Mouse (Mus musculus) v-Abl transformed pro-B cells (cell line): ENCODE results near the gene Cdc42ep4.

Experiments used
- in situ Hi-C, 2 experiments: fragments of 400-800 bp; cut with MboI; formaldehyde crosslinking; loops; one replicate each; pipeline ENCODE4 v1.15.1; 2025; ENCODE audit not compliant: unreplicated experiment in 2 of 2

Cdc42ep4 gene

DNA sequence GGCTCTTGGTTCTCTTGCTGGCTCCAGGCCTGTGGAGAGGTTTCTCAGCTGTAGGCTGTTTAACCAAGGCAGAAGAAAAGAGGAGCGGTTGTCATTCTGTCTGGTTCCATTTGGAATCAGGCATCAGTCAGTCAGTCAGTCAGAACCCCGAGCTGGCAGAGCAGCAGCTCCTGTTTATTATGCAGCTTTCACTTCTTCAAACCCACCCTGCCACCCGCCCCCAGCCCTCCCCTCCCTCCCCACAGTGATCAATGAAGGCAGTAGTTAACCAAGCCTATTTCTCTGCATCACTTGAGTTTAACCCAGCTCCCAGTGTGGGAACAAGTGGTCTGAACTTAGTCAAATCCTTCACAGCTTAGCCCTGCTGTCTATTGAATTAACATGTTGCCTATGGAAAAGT is 59.8 kb downstream of the Cdc42ep4 start:
- in situ Hi-C loops, result loop anchor here in 1 of 2 experiments (25.0 kb wide), 2 partner anchors 1220 to 1470 kb away; partner anchors contain the start of gene Slc9a3r1

DNA sequence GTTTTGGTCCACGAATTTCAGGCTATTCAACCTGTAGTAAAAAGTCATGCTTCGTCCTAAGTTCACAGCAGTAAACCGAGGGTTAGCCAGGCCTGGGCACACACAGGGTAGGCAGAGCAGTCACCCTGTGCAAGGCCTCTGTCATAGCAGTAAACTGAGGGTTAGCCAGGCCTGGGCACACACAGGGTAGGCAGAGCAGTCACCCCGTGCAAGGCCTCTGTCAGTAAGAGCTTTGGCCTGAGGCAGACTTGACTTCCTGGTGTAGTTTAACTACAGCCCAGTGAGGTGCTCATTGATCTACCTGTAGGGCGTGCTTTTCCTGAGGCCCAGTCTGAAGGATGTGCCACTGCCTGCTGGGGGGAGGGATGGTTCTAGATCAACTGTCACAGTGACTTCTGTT is 60.4 kb downstream of the Cdc42ep4 start:
- in situ Hi-C loops, result loop anchor here in 1 of 2 experiments (25.0 kb wide), 2 partner anchors 1221 to 1471 kb away; partner anchors contain the start of gene Slc9a3r1

DNA sequence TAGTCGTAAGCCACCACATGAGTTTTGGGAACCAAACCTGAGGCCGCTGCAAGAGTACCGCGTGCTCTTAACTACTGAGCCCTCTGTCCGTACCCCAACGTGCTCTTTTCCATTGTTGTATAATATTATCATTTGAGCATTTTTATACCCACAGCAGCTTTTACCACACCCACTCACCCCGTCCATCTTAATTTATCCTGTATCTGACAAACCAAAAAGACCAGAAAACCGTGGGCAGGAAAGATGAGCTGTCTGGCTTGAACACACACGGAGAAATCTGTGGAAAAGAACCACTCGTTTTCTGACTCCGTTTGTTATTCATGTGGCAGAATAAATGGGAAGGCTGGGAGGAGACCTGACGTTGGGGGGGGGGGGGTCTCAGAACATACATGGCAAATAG is 61.2 kb downstream of the Cdc42ep4 start:
- in situ Hi-C loops, result loop anchor here in 1 of 2 experiments (25.0 kb wide), 2 partner anchors 1222 to 1472 kb away; partner anchors contain the start of gene Slc9a3r1

DNA sequence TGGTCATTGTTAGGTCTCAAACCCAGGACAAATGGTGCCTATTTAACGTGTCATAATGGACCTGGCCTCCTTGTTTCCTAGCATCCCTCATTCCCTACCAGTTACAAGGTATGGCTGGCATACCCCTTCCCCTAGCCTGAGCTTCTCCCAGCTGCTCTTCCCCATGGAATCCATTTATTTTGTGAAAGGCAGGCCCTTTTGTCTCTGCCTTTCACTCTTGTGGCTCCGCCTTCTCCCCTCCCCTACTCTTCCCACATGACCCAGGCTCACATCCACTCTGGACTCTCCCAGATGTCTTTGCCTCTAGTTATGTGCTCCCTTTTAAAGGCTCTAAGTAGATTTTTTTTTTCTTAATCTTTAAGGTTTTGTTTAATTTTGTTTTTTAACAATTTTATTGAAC is 64.7 kb downstream of the Cdc42ep4 start:
- in situ Hi-C loops, result loop anchor here in 1 of 2 experiments (25.0 kb wide), 2 partner anchors 1225 to 1475 kb away; partner anchors contain the start of gene Slc9a3r1

DNA sequence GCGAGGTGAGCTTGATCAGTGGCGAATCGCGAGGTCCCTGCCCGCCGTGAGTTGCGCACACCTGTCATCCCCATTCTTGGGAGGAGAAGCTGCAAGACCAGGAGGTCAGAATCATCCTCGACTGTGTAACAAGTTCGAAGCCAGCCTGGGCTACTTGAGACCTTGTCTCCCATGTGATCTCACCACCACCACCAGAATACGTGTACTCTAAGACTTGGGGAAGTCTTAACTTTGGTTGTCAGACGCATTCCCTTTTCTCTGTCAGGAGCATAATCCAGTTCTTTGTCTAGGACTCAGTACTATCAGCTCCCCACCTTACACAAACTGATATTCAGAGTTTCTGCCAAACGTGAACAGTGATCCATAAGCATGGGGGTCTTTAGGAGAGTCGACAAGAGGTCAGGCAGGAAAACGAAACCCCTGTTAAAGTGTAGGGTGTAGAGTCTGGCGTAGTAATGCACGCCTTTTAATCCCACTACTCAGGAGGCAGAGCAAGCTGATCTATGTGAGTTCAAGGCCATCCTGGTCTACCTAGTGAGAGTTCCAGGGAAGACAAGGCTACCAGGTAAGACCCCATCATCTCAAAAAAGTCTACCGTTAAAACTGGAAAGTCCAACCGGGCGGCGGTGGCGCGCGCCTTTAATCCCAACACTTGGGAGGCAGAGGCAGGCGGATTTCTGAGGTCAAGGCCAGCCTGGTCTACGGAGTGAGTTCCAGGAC is 66.8 kb downstream of the Cdc42ep4 start:
- in situ Hi-C loops, result loop anchor here (5.0 to 25.0 kb wide), 3 partner anchors 38 to 1477 kb away; partner anchors contain the start of genes Cog1 (in 2 of the 2) and Slc9a3r1 (in 1 of the 2)

DNA sequence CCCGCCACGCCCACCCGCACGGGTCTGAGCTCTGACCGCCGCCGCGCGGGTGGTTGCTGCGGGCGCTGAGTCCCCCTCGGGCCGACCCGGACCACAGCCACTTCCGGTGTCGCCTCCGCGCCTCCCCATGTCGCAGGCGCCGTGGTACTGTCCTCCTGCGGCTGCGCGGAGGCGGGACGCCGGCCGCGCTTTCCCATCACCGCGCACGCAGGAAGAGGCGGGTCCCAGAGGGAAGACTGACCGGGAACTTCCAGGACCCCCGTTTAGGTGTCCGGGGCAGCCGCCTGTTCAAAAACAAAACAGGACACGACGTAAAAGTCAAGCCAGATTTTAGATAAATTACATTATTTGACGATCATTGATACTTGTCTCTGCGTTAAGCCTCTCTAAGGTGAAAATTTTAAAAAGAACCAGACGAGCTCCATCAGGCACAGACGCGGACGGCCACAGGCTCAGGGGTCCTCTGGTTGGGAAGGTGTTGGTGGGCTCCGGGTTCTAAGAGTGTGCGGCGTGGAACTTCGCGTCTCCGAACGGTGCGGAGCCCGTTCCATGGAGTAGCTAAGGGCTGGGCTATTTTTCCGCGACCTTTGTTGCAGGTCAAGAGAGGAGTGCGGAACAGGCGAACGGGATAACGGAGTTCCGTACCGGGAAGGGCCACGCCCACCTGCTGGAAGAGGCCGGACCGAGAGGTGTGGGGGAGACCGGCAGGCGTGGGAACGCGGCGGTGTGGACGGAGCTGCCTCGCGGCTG is 67.5 kb downstream of the Cdc42ep4 start, which contains the start of the genes Fam104a and D11Wsu47e:
Fam104a (minus strand) TSS at position 199 of the 750 bp plus-strand sequence.
D11Wsu47e (plus strand) TSS at position 456 of the 750 bp plus-strand sequence.
- in situ Hi-C loops, result loop anchor here (5.0 to 25.0 kb wide), 3 partner anchors 37 to 1478 kb away; partner anchors contain the start of genes Cog1 (in 2 of the 2) and Slc9a3r1 (in 1 of the 2)

DNA sequence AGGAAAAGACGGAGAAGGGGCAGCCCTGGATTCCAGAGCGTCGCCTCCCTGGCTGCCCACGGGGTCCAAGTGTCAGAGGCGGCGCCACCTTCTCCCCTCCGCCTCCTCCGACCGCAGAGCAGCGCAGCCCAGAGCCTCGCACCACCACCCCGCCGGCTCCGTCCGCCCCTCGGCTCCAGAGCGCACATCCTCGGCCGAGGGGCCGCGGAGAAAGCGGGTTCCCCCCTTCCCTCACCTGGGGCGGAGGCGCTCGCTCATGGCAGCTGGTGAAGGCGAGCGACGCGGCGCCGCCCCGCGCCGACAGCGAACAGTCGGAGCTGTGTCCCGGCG is 68.1 kb downstream of the Cdc42ep4 start:
- in situ Hi-C loops, result loop anchor here (5.0 to 25.0 kb wide), 3 partner anchors 36 to 1479 kb away; partner anchors contain the start of genes Cog1 (in 2 of the 2) and Slc9a3r1 (in 1 of the 2)

DNA sequence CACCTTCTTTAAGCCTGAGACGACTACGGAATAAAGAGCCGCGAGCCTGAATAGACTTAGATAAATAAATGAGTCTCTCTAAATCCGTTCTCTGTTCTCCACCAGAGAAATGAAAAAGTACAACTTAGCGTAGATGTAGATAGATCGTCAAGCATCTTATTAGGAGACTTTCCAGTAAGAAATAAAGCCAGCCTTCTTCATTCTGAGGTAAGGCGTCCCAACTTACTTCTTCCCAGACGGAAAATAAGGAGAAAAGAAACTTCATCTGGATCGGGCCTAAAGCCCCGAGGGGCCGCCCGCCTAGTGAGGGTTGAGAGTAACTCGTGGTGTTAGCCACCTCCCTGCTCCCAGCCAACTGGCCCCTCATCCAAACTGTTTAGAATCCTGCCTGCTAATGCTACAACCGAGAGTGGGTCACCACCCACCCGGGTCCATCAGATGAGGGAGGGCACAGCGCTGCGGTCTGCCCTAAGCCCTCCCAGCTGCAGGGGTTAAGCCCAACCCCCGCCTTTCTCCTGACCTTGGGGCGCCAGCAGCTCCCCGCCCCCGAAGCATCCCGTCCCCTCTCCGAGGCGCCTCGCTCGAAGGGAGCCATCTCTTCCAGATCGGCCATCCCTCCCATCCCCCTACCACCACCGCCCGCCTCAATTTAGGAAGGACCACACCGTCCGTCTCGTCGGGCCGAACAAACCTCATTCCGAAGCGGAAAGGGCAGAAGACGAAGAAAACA is 68.6 kb downstream of the Cdc42ep4 start:
- in situ Hi-C loops, result loop anchor here (5.0 to 25.0 kb wide), 3 partner anchors 36 to 1479 kb away; partner anchors contain the start of genes Cog1 (in 2 of the 2) and Slc9a3r1 (in 1 of the 2)

DNA sequence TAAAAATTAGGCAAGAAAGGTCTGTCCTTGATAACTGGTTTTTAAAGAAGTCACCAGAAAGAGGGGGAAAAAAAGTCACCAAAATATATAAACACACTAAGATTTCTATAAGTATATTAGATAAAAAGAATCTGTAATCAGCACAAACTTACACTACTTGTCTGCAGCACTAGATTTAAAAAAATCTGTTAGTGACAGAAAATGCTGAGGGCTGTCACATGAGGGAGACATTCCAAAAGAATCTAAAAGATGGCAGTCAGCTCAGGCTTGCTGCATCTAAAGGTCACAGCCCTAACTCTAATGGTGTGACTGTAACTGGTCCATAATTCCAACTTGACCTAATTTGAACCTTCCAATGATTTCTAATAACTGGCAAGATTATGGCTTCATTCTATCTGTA is 69.7 kb downstream of the Cdc42ep4 start:
- in situ Hi-C loops, result loop anchor here (5.0 to 25.0 kb wide), 3 partner anchors 35 to 1480 kb away; partner anchors contain the start of genes Cog1 (in 2 of the 2) and Slc9a3r1 (in 1 of the 2)

DNA sequence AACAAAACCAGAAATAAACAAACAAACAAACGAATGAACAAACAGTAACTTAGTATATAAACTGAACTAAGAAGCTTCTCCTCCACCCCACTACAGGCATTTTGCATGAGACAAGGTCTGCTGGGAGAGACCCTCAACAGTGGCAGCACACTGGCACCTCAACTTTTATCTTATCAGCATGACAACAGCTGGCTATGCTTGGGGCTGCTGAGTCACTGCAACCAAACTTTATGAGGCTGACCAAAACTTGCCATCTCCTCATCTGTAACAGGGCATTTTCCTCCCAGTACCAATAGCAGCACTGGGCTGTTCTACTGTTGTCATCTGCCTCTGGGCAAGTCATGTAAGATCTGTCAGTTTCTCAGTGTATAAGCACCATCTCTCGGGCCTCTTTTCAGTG is 70.7 kb downstream of the Cdc42ep4 start:
- in situ Hi-C loops, result loop anchor here (5.0 to 25.0 kb wide), 3 partner anchors 34 to 1481 kb away; partner anchors contain the start of genes Cog1 (in 2 of the 2) and Slc9a3r1 (in 1 of the 2)

DNA sequence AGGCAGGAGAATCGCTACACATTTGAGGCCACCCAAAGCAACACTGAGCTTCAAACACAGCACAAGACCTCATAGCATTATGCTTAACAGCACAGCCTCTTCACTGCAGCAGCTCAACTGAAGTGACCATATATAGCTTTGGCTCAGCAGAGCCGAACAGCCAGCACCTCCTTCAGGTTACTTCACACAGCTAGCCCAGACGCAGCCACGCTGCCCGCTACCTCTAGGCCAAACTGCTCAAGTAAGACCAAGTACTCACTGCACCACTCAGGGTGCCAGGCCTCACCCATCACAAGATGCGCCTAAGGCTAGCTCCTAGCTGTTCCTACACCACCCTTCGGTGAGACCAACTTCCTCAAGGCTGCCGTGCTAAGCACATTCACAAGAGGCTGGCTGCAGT is 73.3 kb downstream of the Cdc42ep4 start:
- in situ Hi-C loops, result loop anchor here in 1 of 2 experiments (25.0 kb wide), 2 partner anchors 1234 to 1484 kb away; partner anchors contain the start of gene Slc9a3r1

DNA sequence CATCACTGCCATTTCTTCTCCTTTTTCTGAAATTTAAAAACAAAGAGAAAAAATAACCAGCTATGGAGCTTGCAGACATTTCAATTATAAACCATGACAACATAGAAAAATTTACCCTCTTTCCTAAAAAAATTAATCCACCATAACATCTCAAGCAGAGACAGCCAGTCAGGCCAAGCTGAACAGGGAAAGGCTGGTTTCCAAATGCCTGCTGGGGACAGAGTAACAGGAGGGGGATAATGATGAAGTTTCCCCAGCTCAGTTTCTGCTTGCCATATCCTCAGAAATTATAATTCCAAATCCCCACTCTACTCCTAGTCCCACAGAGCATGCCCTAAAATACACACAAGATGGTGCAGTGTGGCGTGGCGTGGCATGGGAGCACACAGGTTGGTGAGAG is 74.3 kb downstream of the Cdc42ep4 start:
- in situ Hi-C loops, result loop anchor here in 1 of 2 experiments (25.0 kb wide), 2 partner anchors 1235 to 1485 kb away; partner anchors contain the start of gene Slc9a3r1
